Mouse (Mus musculus): ENCODE measurements around the gene Slc25a38. TPM values are rescaled to one million over a fixed set of nuclear protein-coding genes. Genes with fewer than 3 reads are reported as not detected.

The Slc25a38 gene
- polyA plus RNA-seq, 1 experiment from 2014 or later, result 38.6 TPM

DNA sequence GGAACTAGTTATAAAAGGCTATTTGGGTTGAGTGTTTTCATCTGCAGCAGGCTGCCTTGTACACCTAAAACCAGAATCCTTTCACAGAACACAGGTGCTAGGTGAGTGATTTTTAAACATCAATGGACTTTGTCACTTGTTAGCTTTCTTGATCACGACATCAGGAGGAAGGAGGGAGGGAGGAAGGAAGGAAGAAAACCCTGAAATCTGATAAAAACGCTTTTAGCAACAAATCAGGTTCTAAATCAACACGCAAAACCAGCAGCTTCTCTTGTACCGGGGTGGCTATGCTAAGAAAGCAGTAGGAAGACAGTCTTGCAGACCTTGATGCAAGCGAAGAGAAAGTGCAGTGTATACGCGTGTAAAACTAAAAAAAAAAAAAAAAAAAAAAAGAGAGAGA is 30.3 kb upstream of the Slc25a38 start:
- Histone ChIP-seq H3K4me3 (ENCODE audit: low read depth, low read length) (no peak overlapping the region), H3K9me3 (replicated peaks; ENCODE audit: control insufficient read depth, low read length) (no peaks in the 10 kb centered on the region), H3K27me3 (replicated peaks; ENCODE audit: control insufficient read depth, insufficient read depth, low read length) (no peaks in the 10 kb centered on the region), H3K9ac (ENCODE audit: low read length) (no peak overlapping the region), H3K27ac (ENCODE audit: low read depth, low read length) (no peak overlapping the region), H3K4me2 (ENCODE audit: low read length) (no peak overlapping the region), H3K4me1 (ENCODE audit: control insufficient read depth, insufficient read depth, low read length) (no peaks in the 10 kb centered on the region), H3K36me3 (ENCODE audit: control insufficient read depth, insufficient read depth, low read length) (no peaks in the 10 kb centered on the region)
- ATAC-seq (no peak), DNase-seq (ENCODE audit: low spot score) (no peak)
- 79% methylated on average over 7 of the region's 7 CpGs for WGBS

DNA sequence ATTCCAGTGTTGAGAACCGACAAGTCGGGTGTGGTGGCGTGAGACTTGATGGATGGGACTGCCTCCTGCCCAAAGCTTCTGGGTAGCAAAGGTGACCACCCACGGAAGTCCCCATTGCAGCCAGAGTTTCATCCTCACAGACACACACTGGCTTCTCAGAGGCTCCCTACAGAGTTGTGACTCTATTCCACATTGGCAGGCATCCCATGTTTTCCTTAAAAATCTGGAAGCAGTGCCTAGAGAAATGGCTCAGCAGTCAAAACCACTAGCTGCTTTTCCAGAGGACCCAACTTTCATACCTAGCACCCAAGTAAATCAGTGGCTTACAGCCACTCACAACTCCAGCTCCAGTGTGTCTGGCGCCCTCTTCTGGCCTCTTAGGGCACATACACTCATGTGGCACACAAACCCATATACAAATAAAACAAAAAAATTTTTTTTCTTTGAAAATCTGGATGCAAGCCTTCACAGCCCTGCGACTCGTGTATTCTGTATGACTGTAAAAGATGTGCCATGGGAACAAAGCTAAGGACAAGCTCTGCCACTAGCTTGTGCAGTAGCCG is 29.5 kb upstream of the Slc25a38 start:
- no peaks in the 10 kb centered on the region for H3K4me1 ChIP-seq (ENCODE audit: control insufficient read depth, insufficient read depth, low read length)
- H3K9me3 ChIP-seq (replicated peaks; ENCODE audit: control insufficient read depth, low read length), result no peaks in the 10 kb centered on the region
- ATAC-seq, result no peak
- H3K4me2 ChIP-seq (ENCODE audit: low read length), result no peak overlapping the region
- no peak overlapping the region for H3K27ac ChIP-seq (ENCODE audit: low read depth, low read length)
- 85% methylated on average over 8 of the region's 8 CpGs for WGBS
- peak; percentile 44 for DNase-seq (ENCODE audit: low spot score)
- H3K9ac ChIP-seq (ENCODE audit: low read length), result no peak overlapping the region
- H3K27me3 ChIP-seq (replicated peaks; ENCODE audit: control insufficient read depth, insufficient read depth, low read length), result no peaks in the 10 kb centered on the region
- H3K36me3 ChIP-seq (ENCODE audit: control insufficient read depth, insufficient read depth, low read length), result no peaks in the 10 kb centered on the region
- no peak overlapping the region for H3K4me3 ChIP-seq (ENCODE audit: low read depth, low read length)

DNA sequence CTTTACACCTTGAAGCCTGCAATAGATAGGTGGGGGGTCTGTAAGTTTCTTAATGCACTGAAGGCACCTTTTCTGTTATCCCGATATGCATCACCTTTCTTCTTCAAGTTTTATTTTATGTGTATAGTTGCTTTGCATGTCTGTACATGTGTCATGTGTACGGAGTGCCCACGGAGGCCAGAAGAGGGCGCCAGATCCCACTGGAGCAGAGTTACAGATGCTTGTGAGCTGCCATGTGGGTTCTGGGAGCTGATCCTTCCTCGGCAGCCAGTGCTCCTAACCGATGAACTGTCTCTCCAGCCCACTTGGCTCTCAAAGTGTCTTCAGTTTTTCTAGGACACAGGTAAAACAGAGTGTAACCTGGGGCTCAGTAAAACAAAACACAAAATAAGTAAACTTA is 28.9 kb upstream of the Slc25a38 start:
- 81% methylated on average over 6 of the region's 6 CpGs for WGBS
- Histone ChIP-seq H3K4me2 (ENCODE audit: low read length) (no peak overlapping the region), H3K9ac (ENCODE audit: low read length) (no peak overlapping the region), H3K4me3 (ENCODE audit: low read depth, low read length) (no peak overlapping the region), H3K4me1 (ENCODE audit: control insufficient read depth, insufficient read depth, low read length) (no peaks in the 10 kb centered on the region), H3K36me3 (ENCODE audit: control insufficient read depth, insufficient read depth, low read length) (no peaks in the 10 kb centered on the region), H3K27ac (ENCODE audit: low read depth, low read length) (no peak overlapping the region), H3K27me3 (replicated peaks; ENCODE audit: control insufficient read depth, insufficient read depth, low read length) (no peaks in the 10 kb centered on the region), H3K9me3 (replicated peaks; ENCODE audit: control insufficient read depth, low read length) (no peaks in the 10 kb centered on the region)
- ATAC-seq (no peak), DNase-seq (ENCODE audit: low spot score) (no peak)

DNA sequence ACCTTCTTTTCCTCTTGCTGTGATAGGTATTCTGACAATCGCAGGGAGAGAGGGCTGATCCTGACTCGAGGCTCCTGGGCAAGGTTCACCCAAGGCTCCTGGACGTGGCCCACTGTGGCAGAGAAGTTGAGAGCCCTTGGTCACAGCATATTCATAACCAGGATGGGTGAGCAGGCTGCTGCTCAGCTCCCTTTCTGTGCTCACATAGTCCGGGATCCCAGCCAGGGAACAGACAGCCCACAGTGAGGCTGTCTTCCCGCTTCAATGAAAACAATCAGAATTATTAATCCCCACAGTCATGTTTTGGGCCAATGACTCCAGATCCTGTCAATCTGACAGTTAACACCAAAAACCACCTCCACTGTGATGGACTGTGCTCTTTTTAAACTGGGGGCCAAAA is 28.2 kb upstream of the Slc25a38 start:
- ATAC-seq (no peak), DNase-seq (ENCODE audit: low spot score) (peak; percentile 7)
- Histone ChIP-seq H3K27ac (ENCODE audit: low read depth, low read length) (no peak overlapping the region), H3K9me3 (replicated peaks; ENCODE audit: control insufficient read depth, low read length) (no peaks in the 10 kb centered on the region), H3K36me3 (ENCODE audit: control insufficient read depth, insufficient read depth, low read length) (no peaks in the 10 kb centered on the region), H3K4me1 (ENCODE audit: control insufficient read depth, insufficient read depth, low read length) (no peaks in the 10 kb centered on the region), H3K9ac (ENCODE audit: low read length) (no peak overlapping the region), H3K27me3 (replicated peaks; ENCODE audit: control insufficient read depth, insufficient read depth, low read length) (no peaks in the 10 kb centered on the region), H3K4me2 (ENCODE audit: low read length) (no peak overlapping the region), H3K4me3 (ENCODE audit: low read depth, low read length) (no peak overlapping the region)
- 78% methylated on average over 5 of the region's 5 CpGs for WGBS

DNA sequence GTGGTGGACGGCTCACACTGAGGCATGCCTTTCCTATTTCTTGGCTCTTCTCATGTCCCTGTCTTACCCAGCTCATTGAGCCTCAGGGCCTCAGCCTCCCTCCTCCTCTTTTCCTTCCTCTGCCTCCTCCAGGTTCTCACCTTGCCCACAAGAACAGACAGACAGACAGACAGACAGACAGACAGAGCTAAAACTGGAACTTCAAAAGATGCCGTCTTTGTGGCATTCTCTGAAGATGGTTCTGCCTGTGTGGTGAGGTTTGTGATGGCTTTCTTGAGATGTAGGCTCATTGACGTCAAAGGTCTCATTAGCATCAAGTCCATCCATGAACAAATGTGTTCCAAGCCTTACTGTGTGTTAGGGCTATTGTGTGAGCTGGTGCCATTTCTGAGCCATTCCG is 27.5 kb upstream of the Slc25a38 start:
- ATAC-seq, result no peak
- 74% methylated on average over 4 of the region's 4 CpGs for WGBS
- DNase-seq (ENCODE audit: low spot score), result no peak
- Histone ChIP-seq H3K4me1 (ENCODE audit: control insufficient read depth, insufficient read depth, low read length) (no peaks in the 10 kb centered on the region), H3K27ac (ENCODE audit: low read depth, low read length) (no peak overlapping the region), H3K9ac (ENCODE audit: low read length) (no peak overlapping the region), H3K4me3 (ENCODE audit: low read depth, low read length) (no peak overlapping the region), H3K36me3 (ENCODE audit: control insufficient read depth, insufficient read depth, low read length) (no peaks in the 10 kb centered on the region), H3K9me3 (replicated peaks; ENCODE audit: control insufficient read depth, low read length) (no peaks in the 10 kb centered on the region), H3K4me2 (ENCODE audit: low read length) (no peak overlapping the region), H3K27me3 (replicated peaks; ENCODE audit: control insufficient read depth, insufficient read depth, low read length) (no peaks in the 10 kb centered on the region)

DNA sequence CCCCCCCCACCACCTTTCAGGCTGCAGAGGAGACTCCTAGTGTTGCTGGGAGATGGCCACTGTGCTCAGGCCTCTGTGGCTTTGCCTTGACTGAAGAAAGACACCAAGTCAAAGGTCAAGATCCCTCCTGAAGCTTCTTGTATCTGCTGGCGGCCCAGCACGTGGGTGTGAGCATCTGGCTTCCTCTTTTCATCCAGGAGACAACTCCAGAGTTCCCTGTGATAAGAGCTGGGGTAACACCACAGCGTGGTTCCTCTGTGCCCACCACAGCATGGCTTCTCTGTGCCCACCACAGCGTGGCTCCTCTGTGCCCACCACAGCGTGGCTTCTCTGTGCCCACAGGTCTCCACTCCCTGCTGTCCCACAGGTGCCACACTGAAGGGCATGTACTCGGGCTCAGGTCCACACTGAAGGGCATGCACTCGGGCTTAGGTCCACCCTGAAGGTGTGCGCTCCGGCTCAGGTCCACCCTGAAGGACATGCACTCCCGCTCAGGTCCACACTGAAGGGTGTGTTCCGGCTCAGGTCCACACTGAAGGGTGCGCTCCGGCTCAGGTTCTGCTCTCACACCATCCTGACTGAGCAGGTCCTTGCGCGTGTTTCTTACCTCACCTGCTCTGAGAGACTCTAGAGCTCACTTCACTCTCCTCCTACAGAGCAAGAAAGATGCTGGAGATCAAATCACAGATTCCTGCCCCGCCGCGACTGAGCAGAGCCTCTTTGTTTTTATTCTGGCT is 26.8 kb upstream of the Slc25a38 start:
- ATAC-seq (no peak), DNase-seq (ENCODE audit: low spot score) (no peak)
- no peaks in the 10 kb centered on the region for H3K27me3 ChIP-seq (replicated peaks; ENCODE audit: control insufficient read depth, insufficient read depth, low read length)
- WGBS, result 86% methylated on average over 18 of the region's 18 CpGs
- no peak overlapping the region for H3K4me2 ChIP-seq (ENCODE audit: low read length)
- H3K9me3 ChIP-seq (replicated peaks; ENCODE audit: control insufficient read depth, low read length), result no peaks in the 10 kb centered on the region
- H3K36me3 ChIP-seq (ENCODE audit: control insufficient read depth, insufficient read depth, low read length), result no peaks in the 10 kb centered on the region
- no peaks in the 10 kb centered on the region for H3K4me1 ChIP-seq (ENCODE audit: control insufficient read depth, insufficient read depth, low read length)
- H3K9ac ChIP-seq (ENCODE audit: low read length), result no peak overlapping the region
- no peak overlapping the region for H3K4me3 ChIP-seq (ENCODE audit: low read depth, low read length)
- no peak overlapping the region for H3K27ac ChIP-seq (ENCODE audit: low read depth, low read length)

DNA sequence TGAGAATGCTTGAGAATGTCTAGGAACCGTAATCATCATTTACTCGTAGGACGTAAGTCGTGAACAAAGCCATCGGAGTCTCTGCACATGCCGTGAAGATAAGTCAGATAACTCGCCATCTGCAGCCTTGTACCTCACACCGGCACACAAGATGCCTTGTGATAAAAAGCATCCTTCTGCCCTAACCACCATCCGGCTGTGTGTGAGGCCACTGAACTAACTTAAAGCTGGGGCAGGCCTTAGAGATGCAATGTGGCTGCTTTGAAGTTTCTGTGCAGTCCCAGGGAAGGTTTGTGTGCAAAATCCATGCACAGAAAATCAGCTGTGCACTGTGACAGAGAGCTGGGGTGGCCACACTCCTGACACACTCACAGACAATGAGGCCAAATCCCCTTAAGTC is 25.8 kb upstream of the Slc25a38 start:
- 90% methylated on average over 9 of the region's 9 CpGs for WGBS
- Histone ChIP-seq H3K36me3 (ENCODE audit: control insufficient read depth, insufficient read depth, low read length) (no peaks in the 10 kb centered on the region), H3K4me1 (ENCODE audit: control insufficient read depth, insufficient read depth, low read length) (no peaks in the 10 kb centered on the region), H3K27me3 (replicated peaks; ENCODE audit: control insufficient read depth, insufficient read depth, low read length) (no peaks in the 10 kb centered on the region), H3K4me2 (ENCODE audit: low read length) (no peak overlapping the region), H3K4me3 (ENCODE audit: low read depth, low read length) (no peak overlapping the region), H3K9ac (ENCODE audit: low read length) (no peak overlapping the region), H3K9me3 (replicated peaks; ENCODE audit: control insufficient read depth, low read length) (0 out of 2 replicates have a peak, but pooled peaks cover 3% of the 10 kb centered on the region), H3K27ac (ENCODE audit: low read depth, low read length) (no peak overlapping the region)
- ATAC-seq (no peak), DNase-seq (ENCODE audit: low spot score) (no peak)

DNA sequence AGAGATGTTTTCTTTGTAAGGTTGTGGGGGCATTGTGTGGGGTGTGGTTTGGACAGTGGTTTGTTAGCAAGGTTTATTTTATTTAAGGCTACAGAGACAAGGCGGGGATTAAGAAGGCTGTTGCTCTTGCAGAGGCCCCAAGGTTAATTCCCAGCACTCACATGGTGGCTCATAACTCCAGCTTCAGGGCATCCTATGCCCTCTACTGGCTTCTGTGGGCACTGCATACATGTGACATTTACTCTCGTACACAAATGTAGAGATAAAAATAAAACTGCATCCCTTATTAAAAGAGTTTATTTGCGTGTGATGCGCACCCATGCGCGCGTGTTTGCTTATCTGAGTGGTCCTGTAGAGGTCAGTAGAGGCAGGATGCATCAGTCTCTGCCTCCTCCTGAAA is 21.0 kb upstream of the Slc25a38 start:
- no peak overlapping the region for H3K27ac ChIP-seq (ENCODE audit: low read depth, low read length)
- H3K4me1 ChIP-seq (ENCODE audit: control insufficient read depth, insufficient read depth, low read length), result no peaks in the 10 kb centered on the region
- H3K27me3 ChIP-seq (replicated peaks; ENCODE audit: control insufficient read depth, insufficient read depth, low read length), result no peaks in the 10 kb centered on the region
- H3K4me3 ChIP-seq (ENCODE audit: low read depth, low read length), result no peak overlapping the region
- 0 out of 2 replicates have a peak, but pooled peaks cover 3% of the 10 kb centered on the region for H3K9me3 ChIP-seq (replicated peaks; ENCODE audit: control insufficient read depth, low read length)
- DNase-seq (ENCODE audit: low spot score), result no peak
- 87% methylated on average over 7 of the region's 7 CpGs for WGBS
- ATAC-seq, result no peak
- H3K9ac ChIP-seq (ENCODE audit: low read length), result no peak overlapping the region
- no peak overlapping the region for H3K4me2 ChIP-seq (ENCODE audit: low read length)
- H3K36me3 ChIP-seq (ENCODE audit: control insufficient read depth, insufficient read depth, low read length), result no peaks in the 10 kb centered on the region

DNA sequence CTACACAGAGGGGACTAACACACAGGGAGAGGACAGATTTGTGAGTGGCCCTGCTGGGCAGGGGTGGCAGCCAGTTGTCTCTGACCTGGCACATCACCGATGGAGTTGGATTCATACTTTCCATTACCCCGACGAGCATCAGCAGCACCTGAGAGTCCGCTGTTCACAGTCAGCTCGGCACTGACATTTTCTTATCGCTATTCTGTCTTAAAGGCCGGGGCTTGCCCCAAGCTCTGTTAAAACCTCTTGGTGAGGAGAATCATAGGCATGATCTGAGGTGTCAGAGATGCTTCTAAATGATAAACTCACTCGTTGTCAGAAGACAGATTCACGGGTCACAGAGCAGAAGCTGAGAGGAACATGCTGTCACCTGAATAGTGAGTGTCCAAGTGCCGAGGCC is 19.1 kb upstream of the Slc25a38 start:
- 0 out of 2 replicates have a peak, but pooled peaks cover 3% of the 10 kb centered on the region for H3K9me3 ChIP-seq (replicated peaks; ENCODE audit: control insufficient read depth, low read length)
- no peak overlapping the region for H3K4me2 ChIP-seq (ENCODE audit: low read length)
- no peaks in the 10 kb centered on the region for H3K36me3 ChIP-seq (ENCODE audit: control insufficient read depth, insufficient read depth, low read length)
- no peak for ATAC-seq
- no peaks in the 10 kb centered on the region for H3K27me3 ChIP-seq (replicated peaks; ENCODE audit: control insufficient read depth, insufficient read depth, low read length)
- no peak overlapping the region for H3K4me3 ChIP-seq (ENCODE audit: low read depth, low read length)
- H3K4me1 ChIP-seq (ENCODE audit: control insufficient read depth, insufficient read depth, low read length), result no peaks in the 10 kb centered on the region
- DNase-seq (ENCODE audit: low spot score), result no peak
- H3K27ac ChIP-seq (ENCODE audit: low read depth, low read length), result no peak overlapping the region
- H3K9ac ChIP-seq (ENCODE audit: low read length), result no peak overlapping the region
- 89% methylated on average over 10 of the region's 10 CpGs for WGBS
